Mouse (Mus musculus): ENCODE data around the gene Gm13696. TPM values are rescaled to one million over a fixed set of nuclear protein-coding genes. Genes with fewer than 3 reads are reported as not detected.
"Not testable (repeated sequence)": the region's sequence is repeated elsewhere in the genome, so short reads cannot be mapped to it uniquely, and the experiment has no call there.

Gene Gm13696
- polyA plus RNA-seq, 1 experiment from 2014 or later, result not detected

- not testable (repeated sequence) for H3K4me3 ChIP-seq; H3K36me3 ChIP-seq; H3K27me3 ChIP-seq; H3K4me1 ChIP-seq; H3K27ac ChIP-seq; ATAC-seq (ENCODE audit: insufficient number of reproducible peaks, low FRiP score, low TSS enrichment, low read depth); H3K4me2 ChIP-seq; H3K9me3 ChIP-seq; H3K9ac ChIP-seq
- 94% methylated on average over 2 of the region's 3 CpGs for WGBS
Measured at GRCm38 (mm10) chr2:83994526-83994925, 21.6 kb downstream of the Gm13696 start.

- no peak overlapping the region for H3K4me3 ChIP-seq
- H3K27ac ChIP-seq, result no peak overlapping the region
- H3K27me3 ChIP-seq, result no peaks in the 10 kb centered on the region
- H3K4me2 ChIP-seq, result no peak overlapping the region
- no peaks in the 10 kb centered on the region for H3K4me1 ChIP-seq
- no peak for ATAC-seq (ENCODE audit: insufficient number of reproducible peaks, low FRiP score, low TSS enrichment, low read depth)
- no peaks in the 10 kb centered on the region for H3K9me3 ChIP-seq
- WGBS, result 41% methylated on average over 1 of the region's 1 CpGs
- H3K36me3 ChIP-seq, result no peaks in the 10 kb centered on the region
- no peak overlapping the region for H3K9ac ChIP-seq
Measured at GRCm38 (mm10) chr2:84008913-84009312, 36.0 kb downstream of the Gm13696 start.

GRCm38 (mm10) chr2:84009818-84010217, 36.9 kb downstream of the Gm13696 start:
- H3K4me3 ChIP-seq, result no peak overlapping the region
- H3K4me1 ChIP-seq, result no peaks in the 10 kb centered on the region
- H3K27me3 ChIP-seq, result no peaks in the 10 kb centered on the region
- no peak overlapping the region for H3K4me2 ChIP-seq
- H3K9me3 ChIP-seq, result no peaks in the 10 kb centered on the region
- no peak overlapping the region for H3K27ac ChIP-seq
- H3K36me3 ChIP-seq, result no peaks in the 10 kb centered on the region
- no peak for ATAC-seq (ENCODE audit: insufficient number of reproducible peaks, low FRiP score, low TSS enrichment, low read depth)
- H3K9ac ChIP-seq, result no peak overlapping the region
- WGBS, result 76% methylated on average over 3 of the region's 3 CpGs

- Histone ChIP-seq H3K27me3 (no peaks in the 10 kb centered on the region), H3K4me2 (no peak overlapping the region), H3K4me3 (no peak overlapping the region), H3K4me1 (no peaks in the 10 kb centered on the region), H3K27ac (no peak overlapping the region), H3K9me3 (no peaks in the 10 kb centered on the region), H3K9ac (no peak overlapping the region), H3K36me3 (no peaks in the 10 kb centered on the region)
- WGBS, result 50% methylated on average over 6 of the region's 6 CpGs
- ATAC-seq (ENCODE audit: insufficient number of reproducible peaks, low FRiP score, low TSS enrichment, low read depth), result no peak
Measured at GRCm38 (mm10) chr2:84014572-84014971, 41.6 kb downstream of the Gm13696 start.

- not testable (repeated sequence) for H3K27me3 ChIP-seq; H3K4me1 ChIP-seq; ATAC-seq (ENCODE audit: insufficient number of reproducible peaks, low FRiP score, low TSS enrichment, low read depth); H3K4me3 ChIP-seq; H3K4me2 ChIP-seq; H3K9ac ChIP-seq; H3K9me3 ChIP-seq; H3K27ac ChIP-seq; H3K36me3 ChIP-seq
- 76% methylated on average over 5 of the region's 5 CpGs for WGBS
Measured at GRCm38 (mm10) chr2:84016291-84016690, 43.4 kb downstream of the Gm13696 start.

- H3K36me3 ChIP-seq, result no peaks in the 10 kb centered on the region
- no peak overlapping the region for H3K27ac ChIP-seq
- H3K4me3 ChIP-seq, result no peak overlapping the region
- 43% methylated on average over 3 of the region's 3 CpGs for WGBS
- H3K4me2 ChIP-seq, result no peak overlapping the region
- H3K9me3 ChIP-seq, result no peaks in the 10 kb centered on the region
- no peaks in the 10 kb centered on the region for H3K27me3 ChIP-seq
- no peak for ATAC-seq (ENCODE audit: insufficient number of reproducible peaks, low FRiP score, low TSS enrichment, low read depth)
- no peaks in the 10 kb centered on the region for H3K4me1 ChIP-seq
- H3K9ac ChIP-seq, result no peak overlapping the region
Measured at GRCm38 (mm10) chr2:84018330-84018729, 45.4 kb downstream of the Gm13696 start.

GRCm38 (mm10) chr2:84019519-84020305, 46.8 kb downstream of the Gm13696 start:
- H3K9ac ChIP-seq, result no peak overlapping the region
- ATAC-seq (ENCODE audit: insufficient number of reproducible peaks, low FRiP score, low TSS enrichment, low read depth), result no peak
- H3K9me3 ChIP-seq, result no peaks in the 10 kb centered on the region
- H3K36me3 ChIP-seq, result no peaks in the 10 kb centered on the region
- 58% methylated on average over 8 of the region's 8 CpGs for WGBS
- H3K27me3 ChIP-seq, result no peaks in the 10 kb centered on the region
- H3K4me3 ChIP-seq, result no peak overlapping the region
- no peaks in the 10 kb centered on the region for H3K4me1 ChIP-seq
- H3K27ac ChIP-seq, result no peak overlapping the region
- H3K4me2 ChIP-seq, result no peak overlapping the region

DNA sequence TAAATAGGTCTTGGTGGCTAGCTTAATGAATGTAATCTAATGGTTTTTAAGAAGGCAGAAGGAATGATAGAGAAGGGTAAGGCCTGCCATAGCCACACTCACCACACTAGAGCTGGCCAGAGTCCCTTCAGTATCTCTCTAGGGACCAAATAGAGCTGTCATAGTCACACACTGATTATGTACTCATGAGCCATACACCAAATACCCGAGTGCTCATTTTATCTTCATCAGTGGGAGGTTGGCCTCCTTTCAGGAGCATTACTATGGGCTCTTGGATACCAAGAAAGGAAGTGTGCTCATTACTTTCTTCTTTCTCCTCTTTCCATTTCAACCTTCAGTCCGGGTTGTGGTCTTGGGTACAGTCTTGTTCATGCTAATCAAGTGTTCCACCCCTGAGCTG, 49.0 kb downstream of the Gm13696 start:
- H3K27me3 ChIP-seq, result no peaks in the 10 kb centered on the region
- H3K9ac ChIP-seq, result no peak overlapping the region
- no peaks in the 10 kb centered on the region for H3K9me3 ChIP-seq
- no peak overlapping the region for H3K4me2 ChIP-seq
- no peak overlapping the region for H3K4me3 ChIP-seq
- no peaks in the 10 kb centered on the region for H3K36me3 ChIP-seq
- ATAC-seq (ENCODE audit: insufficient number of reproducible peaks, low FRiP score, low TSS enrichment, low read depth), result no peak
- no peak overlapping the region for H3K27ac ChIP-seq
- WGBS, result 82% methylated on average over 2 of the region's 2 CpGs
- no peaks in the 10 kb centered on the region for H3K4me1 ChIP-seq

DNA sequence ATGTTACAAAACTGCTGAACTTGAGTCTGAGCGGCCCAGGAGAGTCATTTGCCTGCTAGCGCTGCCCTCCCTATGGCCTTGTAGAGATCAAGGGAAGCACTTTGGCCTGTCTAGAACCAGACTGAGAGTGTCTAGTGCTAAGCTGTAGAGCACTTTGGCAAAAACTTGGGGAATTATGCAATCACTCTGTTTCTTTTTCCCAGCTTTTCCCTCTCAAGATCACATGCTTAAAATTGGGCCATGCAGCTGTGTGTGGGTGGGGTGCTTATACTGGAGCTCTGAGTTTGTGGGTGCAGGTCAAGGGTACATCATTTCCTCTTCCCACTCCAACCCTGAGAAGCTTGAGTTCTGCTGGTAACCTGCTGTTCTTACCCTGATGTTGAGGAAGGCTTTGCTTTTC, 50.0 kb downstream of the Gm13696 start:
- ATAC-seq (ENCODE audit: insufficient number of reproducible peaks, low FRiP score, low TSS enrichment, low read depth), result no peak
- no peak overlapping the region for H3K9ac ChIP-seq
- H3K4me1 ChIP-seq, result no peaks in the 10 kb centered on the region
- no peak overlapping the region for H3K27ac ChIP-seq
- 65% methylated on average over 2 of the region's 2 CpGs for WGBS
- no peak overlapping the region for H3K4me3 ChIP-seq
- H3K9me3 ChIP-seq, result no peaks in the 10 kb centered on the region
- H3K4me2 ChIP-seq, result no peak overlapping the region
- H3K36me3 ChIP-seq, result no peaks in the 10 kb centered on the region
- H3K27me3 ChIP-seq, result no peaks in the 10 kb centered on the region

DNA sequence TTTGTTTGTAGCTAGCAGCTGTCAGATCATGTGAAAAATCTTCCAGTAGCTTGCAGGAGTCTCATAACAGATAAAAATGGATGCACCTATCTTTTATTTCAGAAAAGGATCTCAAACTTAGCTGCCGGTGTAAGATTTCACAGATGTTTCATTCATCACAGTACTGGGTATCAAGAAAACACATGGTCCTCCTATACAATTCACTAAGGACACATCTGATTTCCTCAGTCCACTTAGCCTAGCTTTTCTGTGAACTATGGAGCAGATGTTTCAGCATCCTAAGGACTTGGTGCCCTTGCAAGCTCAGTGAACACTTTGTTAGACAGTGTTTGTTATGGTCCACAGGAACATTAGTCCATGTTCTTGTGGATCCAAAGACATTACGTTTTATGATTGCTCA, 50.4 kb downstream of the Gm13696 start:
- no peaks in the 10 kb centered on the region for H3K36me3 ChIP-seq
- 66% methylated on average over 2 of the region's 2 CpGs for WGBS
- no peaks in the 10 kb centered on the region for H3K9me3 ChIP-seq
- no peak overlapping the region for H3K27ac ChIP-seq
- ATAC-seq (ENCODE audit: insufficient number of reproducible peaks, low FRiP score, low TSS enrichment, low read depth), result no peak
- no peaks in the 10 kb centered on the region for H3K4me1 ChIP-seq
- no peak overlapping the region for H3K9ac ChIP-seq
- no peak overlapping the region for H3K4me3 ChIP-seq
- no peak overlapping the region for H3K4me2 ChIP-seq
- no peaks in the 10 kb centered on the region for H3K27me3 ChIP-seq

Other genes starting within 250 kb of the Gm13696 start
- 62.8 and 70.7 TPM in 2 replicates for gene Itgav, start 248.7 kb upstream of the Gm13696 start, polyA plus RNA-seq (2015; fragmentation: Nextera tagmentation; extraction: Ambion mirVana)
- gene Fam171b, start 160.5 kb upstream of the Gm13696 start, polyA plus RNA-seq (2015; fragmentation: Nextera tagmentation; extraction: Ambion mirVana), result 12.1 and 13.3 TPM in 2 replicates
- gene Zswim2, start 31.9 kb upstream of the Gm13696 start, polyA plus RNA-seq (2015; fragmentation: Nextera tagmentation; extraction: Ambion mirVana), result not detected in 2 replicates
- gene Gm13698, start 17.4 kb upstream of the Gm13696 start, polyA plus RNA-seq (2015; fragmentation: Nextera tagmentation; extraction: Ambion mirVana), result not detected in 2 replicates
- not detected in 2 replicates for gene Gm13693, start 11.6 kb upstream of the Gm13696 start, polyA plus RNA-seq (2015; fragmentation: Nextera tagmentation; extraction: Ambion mirVana)
- gene Gm13695, start 5.8 kb upstream of the Gm13696 start, polyA plus RNA-seq (2015; fragmentation: Nextera tagmentation; extraction: Ambion mirVana), result not detected in 2 replicates
- gene Gm13694, start 5.8 kb downstream of the Gm13696 start, polyA plus RNA-seq (2015; fragmentation: Nextera tagmentation; extraction: Ambion mirVana), result not detected in 2 replicates
- gene Gm13697, start 11.6 kb downstream of the Gm13696 start, polyA plus RNA-seq (2015; fragmentation: Nextera tagmentation; extraction: Ambion mirVana), result not detected in 2 replicates
- not detected in 2 replicates for gene Gm13691, start 17.4 kb downstream of the Gm13696 start, polyA plus RNA-seq (2015; fragmentation: Nextera tagmentation; extraction: Ambion mirVana)

Data from limb, embryonic 15.5 days (tissue).